Mouse (Mus musculus) kidney, embryonic 14.5 days (tissue): ENCODE data around the gene Heatr1. TPM values are rescaled to one million over a fixed set of nuclear protein-coding genes. Genes with fewer than 3 reads are reported as not detected.

Source experiments
- ATAC-seq: fragments of 200-750 bp; cut with Nextera tagmentation; 2 replicates; pipeline ENCODE4 v1.8.0; 2017; ENCODE audit warnings: moderate number of reproducible peaks, mild to moderate bottlenecking, moderate TSS enrichment, moderate library complexity; ENCODE audit not compliant: low FRiP score, low TSS enrichment
- H3K27ac ChIP-seq: fragments of 300-500 bp; sonication (generic); 2 replicates; pipeline ENCODE4 v1.5.1; 2014; ENCODE audit warnings: low read depth, mild to moderate bottlenecking, low read length, moderate library complexity, mixed read lengths
- H3K27me3 ChIP-seq: fragments of 300-500 bp; sonication (generic); 2 replicates; pipeline ENCODE4 v1.6.1; 2014; ENCODE audit warnings: mild to moderate bottlenecking, low read length; ENCODE audit not compliant: control insufficient read depth, insufficient read depth
- H3K36me3 ChIP-seq: fragments of 300-500 bp; sonication (generic); 2 replicates; pipeline ENCODE4 v1.6.1; 2014; ENCODE audit warnings: low read length, mixed read lengths; ENCODE audit not compliant: control insufficient read depth, insufficient read depth
- H3K4me1 ChIP-seq: fragments of 300-500 bp; sonication (generic); 2 replicates; pipeline ENCODE4 v1.6.1; 2014; ENCODE audit warnings: low read length, mixed read lengths; ENCODE audit not compliant: control insufficient read depth, insufficient read depth
- H3K4me2 ChIP-seq: fragments of 300-500 bp; sonication (generic); replicated peaks from 2 replicates; pipeline ENCODE4 v1.6.1; 2014; ENCODE audit warnings: low read depth, mild to moderate bottlenecking, low read length
- H3K4me3 ChIP-seq: fragments of 300-500 bp; sonication (generic); 2 replicates; pipeline ENCODE4 v1.5.1; 2014; ENCODE audit warnings: mild to moderate bottlenecking, low read length
- H3K9ac ChIP-seq: fragments of 300-500 bp; sonication (generic); 2 replicates; pipeline ENCODE4 v1.6.1; 2014; ENCODE audit warnings: low read depth, mild to moderate bottlenecking, low read length, moderate library complexity
- H3K9me3 ChIP-seq: fragments of 300-500 bp; sonication (generic); 2 replicates; pipeline ENCODE4 v1.6.1; 2016; ENCODE audit warnings: low read length; ENCODE audit not compliant: control insufficient read depth
- WGBS: fragments of 180-500 bp; shearing (Covaris S2); extraction: QIAGEN DNeasy Blood & Tissue Kit; methylation state at CpG from one replicate; pipeline ENCODE4 v1.1.7; 2014; 5-methylcytosine and 5-hydroxymethylcytosine counted together
- polyA plus RNA-seq: library from polyadenylated mRNA; unstranded; fragments of >200 nt; fragmentation: Nextera tagmentation; extraction: Ambion mirVana; gene quantifications from 2 replicates; pipeline ENCODE4 v1.2.1, GENCODE M21; 2014

The Heatr1 gene
- 23.6 and 37.2 TPM in 2 replicates for polyA plus RNA-seq

- Histone ChIP-seq H3K4me2 (peak within 1 kb of the TSS; percentile 91), H3K27me3 (no peaks in the 10 kb centered on the region), H3K4me3 (peak within 1 kb of the TSS; percentile 91), H3K36me3 (peaks cover 18% of the 10 kb centered on the region; the same call in 1 of the 2 replicates), H3K4me1 (peaks cover 7% of the 10 kb centered on the region), H3K9me3 (no peaks in the 10 kb centered on the region), H3K27ac (no peak within 1 kb of the TSS), H3K9ac (peak within 1 kb of the TSS; percentile 62)
- WGBS: under 1% methylated on average over 43 of the region's 43 CpGs
- peak; percentile 98 for ATAC-seq
Measured at GRCm38 (mm10) chr13:12394609-12395505, at the start of gene Heatr1. Gene Heatr1, plus strand, starts transcription at chr13:12395027.

GRCm38 (mm10) chr13:12346837-12347236 lies 48.0 kb upstream of the Heatr1 start:
- Histone ChIP-seq H3K4me1 (no peaks in the 10 kb centered on the region), H3K9ac (no peak overlapping the region), H3K9me3 (no peaks in the 10 kb centered on the region), H3K27me3 (no peaks in the 10 kb centered on the region), H3K4me3 (no peak overlapping the region), H3K27ac (no peak overlapping the region), H3K4me2 (no peak overlapping the region), H3K36me3 (no peaks in the 10 kb centered on the region)
- no peak for ATAC-seq
- 81% methylated on average over 3 of the region's 3 CpGs for WGBS

- H3K36me3 ChIP-seq: no peaks in the 10 kb centered on the region
- no peak for ATAC-seq
- H3K9ac ChIP-seq: no peak overlapping the region
- H3K27me3 ChIP-seq: no peaks in the 10 kb centered on the region
- WGBS: 68% methylated on average over 13 of the region's 13 CpGs
- no peaks in the 10 kb centered on the region for H3K4me1 ChIP-seq
- H3K4me3 ChIP-seq: no peak overlapping the region
- no peak overlapping the region for H3K27ac ChIP-seq
- H3K4me2 ChIP-seq: no peak overlapping the region
- H3K9me3 ChIP-seq: no peaks in the 10 kb centered on the region
Measured at GRCm38 (mm10) chr13:12349197-12349824, 45.5 kb upstream of the Heatr1 start.

GRCm38 (mm10) chr13:12356184-12356583 lies 38.6 kb upstream of the Heatr1 start:
- WGBS: 72% methylated on average over 4 of the region's 4 CpGs
- Histone ChIP-seq H3K9me3 (no peaks in the 10 kb centered on the region), H3K9ac (no peak overlapping the region), H3K27ac (no peak overlapping the region), H3K4me3 (no peak overlapping the region), H3K36me3 (no peaks in the 10 kb centered on the region), H3K4me1 (no peaks in the 10 kb centered on the region), H3K4me2 (no peak overlapping the region), H3K27me3 (no peaks in the 10 kb centered on the region)
- no peak for ATAC-seq

DNA sequence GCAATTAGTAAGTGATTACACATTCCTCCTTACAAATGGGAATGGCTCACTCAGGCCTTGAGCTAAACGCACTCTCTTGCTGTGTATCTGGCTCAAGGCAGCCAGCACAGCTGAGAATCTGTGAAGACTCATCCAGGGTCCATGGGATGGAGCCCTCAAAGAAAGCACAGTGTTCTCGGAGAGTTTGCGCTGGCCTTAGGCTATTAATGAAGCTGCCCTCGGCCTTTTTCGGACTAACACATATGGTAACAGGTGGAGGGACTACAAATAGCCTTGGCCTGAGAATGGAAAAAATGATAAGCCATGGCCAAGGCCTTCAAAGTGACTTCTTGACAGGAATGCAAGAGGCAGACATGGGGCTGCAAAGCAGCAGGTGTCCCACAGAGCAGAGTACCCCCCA lies 37.3 kb upstream of the Heatr1 start:
- no peak for ATAC-seq
- Histone ChIP-seq H3K36me3 (no peaks in the 10 kb centered on the region), H3K27me3 (no peaks in the 10 kb centered on the region), H3K4me2 (no peak overlapping the region), H3K9me3 (no peaks in the 10 kb centered on the region), H3K4me3 (no peak overlapping the region), H3K9ac (no peak overlapping the region), H3K27ac (no peak overlapping the region), H3K4me1 (no peaks in the 10 kb centered on the region)
- WGBS: 81% methylated on average over 5 of the region's 5 CpGs

DNA sequence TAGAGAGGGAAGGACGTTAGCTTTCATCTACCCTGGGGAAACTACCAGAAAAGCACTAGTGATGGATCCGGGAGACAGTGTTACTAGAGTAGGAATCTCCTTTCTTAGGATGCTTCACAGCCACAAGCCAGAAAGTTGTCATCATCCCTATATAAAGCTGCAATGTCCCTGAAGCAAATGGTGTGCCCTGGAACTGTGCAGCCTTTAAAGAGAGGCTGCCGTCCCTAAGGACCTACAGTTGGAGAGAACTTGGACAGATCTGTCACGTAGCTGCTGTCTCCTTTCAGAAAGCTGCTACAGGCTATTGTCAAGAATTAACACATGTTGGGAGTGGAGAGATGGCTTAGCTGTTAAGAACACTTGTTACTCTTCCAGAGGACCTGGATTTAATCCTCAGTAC lies 33.3 kb upstream of the Heatr1 start:
- no peak for ATAC-seq
- no peak overlapping the region for H3K9ac ChIP-seq
- H3K4me2 ChIP-seq: no peak overlapping the region
- no peaks in the 10 kb centered on the region for H3K9me3 ChIP-seq
- H3K27ac ChIP-seq: no peak overlapping the region
- H3K27me3 ChIP-seq: no peaks in the 10 kb centered on the region
- 84% methylated on average over 4 of the region's 4 CpGs for WGBS
- no peaks in the 10 kb centered on the region for H3K36me3 ChIP-seq
- no peak overlapping the region for H3K4me3 ChIP-seq
- no peaks in the 10 kb centered on the region for H3K4me1 ChIP-seq

DNA sequence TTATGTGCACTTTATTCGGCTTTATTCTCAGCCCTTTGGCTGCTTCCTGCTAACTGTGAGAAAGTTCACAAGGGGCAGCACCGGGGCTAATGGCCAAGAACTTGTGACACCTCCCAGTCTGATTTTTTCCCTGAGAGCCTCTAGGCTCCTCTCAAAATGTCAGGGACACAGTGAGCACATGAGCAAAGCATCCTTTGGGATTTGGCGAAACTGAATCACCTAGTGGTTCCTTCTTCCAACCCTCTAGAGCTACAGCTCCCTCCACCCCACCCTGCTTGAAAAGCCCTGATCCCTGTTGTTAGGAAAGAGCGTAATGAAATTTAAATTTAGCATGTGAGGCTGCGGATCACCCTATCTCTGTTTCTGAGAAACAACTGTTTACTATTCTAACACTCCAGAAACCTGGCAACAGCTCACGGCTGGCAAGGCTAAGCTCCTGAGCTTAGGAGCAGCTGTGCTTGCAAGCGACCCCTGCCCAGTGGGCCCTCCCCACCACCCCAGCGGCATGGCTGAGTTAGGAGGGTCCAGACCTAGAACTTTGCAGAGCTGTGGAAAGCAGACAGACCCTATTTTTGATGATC lies 25.7 kb upstream of the Heatr1 start:
- no peak for ATAC-seq
- Histone ChIP-seq H3K4me1 (no peaks in the 10 kb centered on the region), H3K27me3 (no peaks in the 10 kb centered on the region), H3K36me3 (no peaks in the 10 kb centered on the region), H3K9me3 (no peaks in the 10 kb centered on the region), H3K4me2 (no peak overlapping the region), H3K27ac (no peak overlapping the region), H3K9ac (no peak overlapping the region), H3K4me3 (no peak overlapping the region)
- 52% methylated on average over 8 of the region's 8 CpGs for WGBS

- ATAC-seq: no peak
- Histone ChIP-seq H3K27me3 (no peaks in the 10 kb centered on the region), H3K27ac (no peak overlapping the region), H3K36me3 (no peaks in the 10 kb centered on the region), H3K9me3 (no peaks in the 10 kb centered on the region), H3K9ac (no peak overlapping the region), H3K4me3 (no peak overlapping the region), H3K4me1 (no peaks in the 10 kb centered on the region), H3K4me2 (no peak overlapping the region)
- WGBS: 81% methylated on average over 11 of the region's 11 CpGs
Measured at GRCm38 (mm10) chr13:12369930-12370329, 24.9 kb upstream of the Heatr1 start.

GRCm38 (mm10) chr13:12372755-12373154 lies 22.1 kb upstream of the Heatr1 start:
- no peaks in the 10 kb centered on the region for H3K36me3 ChIP-seq
- no peak for ATAC-seq
- 88% methylated on average over 3 of the region's 3 CpGs for WGBS
- no peaks in the 10 kb centered on the region for H3K9me3 ChIP-seq
- H3K4me1 ChIP-seq: no peaks in the 10 kb centered on the region
- H3K9ac ChIP-seq: no peak overlapping the region
- H3K4me2 ChIP-seq: no peak overlapping the region
- no peak overlapping the region for H3K27ac ChIP-seq
- no peak overlapping the region for H3K4me3 ChIP-seq
- H3K27me3 ChIP-seq: no peaks in the 10 kb centered on the region
